Mouse (Mus musculus) adrenal gland, adult 8-10 months (tissue): ENCODE measurements around the gene Ripor2. TPM values are rescaled to one million over a fixed set of nuclear protein-coding genes. Genes with fewer than 3 reads are reported as not detected.

Experiments
- DNase-seq: peaks from one replicate; pipeline ENCODE4 v3.0.0; 2022
- total RNA-seq, 4 experiments: library from RNA; stranded (reverse); gene quantifications; 2 replicates each; pipeline ENCODE4 v1.2.4; 2022

Gene Ripor2
- total RNA-seq, 4 experiments from 2014 or later, result 4.1 to 7.3 (median 5.4) TPM

DNA sequence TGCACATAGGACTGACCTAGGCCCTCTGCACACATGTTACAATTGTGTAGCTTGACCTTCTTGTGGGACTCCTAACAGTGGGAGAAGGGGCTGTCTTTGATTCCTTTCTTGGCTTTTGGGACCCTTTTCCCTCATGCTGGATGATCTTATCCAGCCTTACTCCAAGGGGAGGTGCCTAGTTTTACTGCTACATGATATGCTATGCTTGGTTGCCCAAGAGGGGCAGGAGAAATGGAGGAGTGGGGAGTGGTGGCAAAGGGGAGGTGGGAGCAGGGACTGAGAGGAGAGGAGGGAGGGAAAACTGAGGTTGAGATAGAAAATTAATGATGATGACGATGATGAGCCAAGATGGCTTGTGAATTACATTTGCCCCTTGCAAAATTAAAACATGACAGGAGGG lies 37.7 kb downstream of the Ripor2 start:
- DNase-seq, result no peak

GRCm38 (mm10) chr13:24620439-24620838 lies 38.5 kb downstream of the Ripor2 start:
- peak; percentile 79 for DNase-seq

DNA sequence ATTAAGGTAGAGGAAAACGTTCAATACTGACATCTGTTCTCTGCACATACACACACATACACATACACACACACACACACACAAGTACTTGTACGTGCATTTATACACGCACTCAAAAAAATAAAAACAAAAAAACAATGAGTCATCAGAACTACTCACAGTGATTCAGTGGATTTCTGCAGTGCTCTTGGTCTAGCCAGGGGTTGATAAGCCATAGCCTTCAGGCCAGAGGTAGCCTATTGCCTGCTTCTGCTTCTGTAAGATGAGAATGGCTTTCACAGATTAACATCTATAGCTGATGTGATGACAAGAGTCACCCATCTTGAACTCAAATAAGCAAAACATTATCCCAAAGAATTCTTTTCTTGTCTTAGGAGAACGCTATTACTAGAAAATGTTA lies 41.6 kb downstream of the Ripor2 start:
- DNase-seq, result no peak

- no peak for DNase-seq
These were observed 43.1 kb downstream of the Ripor2 start for GRCm38 (mm10) chr13:24625071-24625470.

GRCm38 (mm10) chr13:24626698-24627436 lies 44.9 kb downstream of the Ripor2 start:
- DNase-seq, result no peak

GRCm38 (mm10) chr13:24628192-24628591 lies 46.2 kb downstream of the Ripor2 start:
- DNase-seq, result no peak

GRCm38 (mm10) chr13:24629073-24629621 lies 47.2 kb downstream of the Ripor2 start:
- no peak for DNase-seq

DNA sequence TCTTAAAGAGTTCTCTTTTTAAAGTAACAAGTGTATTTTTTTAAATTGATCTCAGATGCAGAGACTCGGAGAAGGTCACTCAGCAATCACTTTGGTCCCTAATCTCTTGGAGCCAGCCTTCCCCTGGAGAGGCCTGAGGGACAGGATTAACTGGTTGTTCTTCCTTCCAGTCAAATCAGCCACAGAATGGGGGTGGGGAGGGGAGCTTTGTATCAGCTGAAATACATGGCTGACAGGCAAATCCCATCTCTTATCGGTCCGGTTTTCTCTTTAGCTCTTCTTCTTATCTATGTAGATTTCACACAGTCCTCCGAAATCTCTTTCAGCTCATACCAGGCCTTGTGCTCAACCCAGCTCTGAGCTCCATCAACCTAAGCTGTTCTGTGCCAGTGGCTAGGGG lies 48.4 kb downstream of the Ripor2 start:
- DNase-seq, result no peak

GRCm38 (mm10) chr13:24632988-24633577 lies 51.1 kb downstream of the Ripor2 start:
- DNase-seq, result no peak

GRCm38 (mm10) chr13:24634346-24635120 lies 52.5 kb downstream of the Ripor2 start:
- DNase-seq, result no peak

GRCm38 (mm10) chr13:24638371-24639214 lies 56.6 kb downstream of the Ripor2 start:
- DNase-seq, result no peak

DNA sequence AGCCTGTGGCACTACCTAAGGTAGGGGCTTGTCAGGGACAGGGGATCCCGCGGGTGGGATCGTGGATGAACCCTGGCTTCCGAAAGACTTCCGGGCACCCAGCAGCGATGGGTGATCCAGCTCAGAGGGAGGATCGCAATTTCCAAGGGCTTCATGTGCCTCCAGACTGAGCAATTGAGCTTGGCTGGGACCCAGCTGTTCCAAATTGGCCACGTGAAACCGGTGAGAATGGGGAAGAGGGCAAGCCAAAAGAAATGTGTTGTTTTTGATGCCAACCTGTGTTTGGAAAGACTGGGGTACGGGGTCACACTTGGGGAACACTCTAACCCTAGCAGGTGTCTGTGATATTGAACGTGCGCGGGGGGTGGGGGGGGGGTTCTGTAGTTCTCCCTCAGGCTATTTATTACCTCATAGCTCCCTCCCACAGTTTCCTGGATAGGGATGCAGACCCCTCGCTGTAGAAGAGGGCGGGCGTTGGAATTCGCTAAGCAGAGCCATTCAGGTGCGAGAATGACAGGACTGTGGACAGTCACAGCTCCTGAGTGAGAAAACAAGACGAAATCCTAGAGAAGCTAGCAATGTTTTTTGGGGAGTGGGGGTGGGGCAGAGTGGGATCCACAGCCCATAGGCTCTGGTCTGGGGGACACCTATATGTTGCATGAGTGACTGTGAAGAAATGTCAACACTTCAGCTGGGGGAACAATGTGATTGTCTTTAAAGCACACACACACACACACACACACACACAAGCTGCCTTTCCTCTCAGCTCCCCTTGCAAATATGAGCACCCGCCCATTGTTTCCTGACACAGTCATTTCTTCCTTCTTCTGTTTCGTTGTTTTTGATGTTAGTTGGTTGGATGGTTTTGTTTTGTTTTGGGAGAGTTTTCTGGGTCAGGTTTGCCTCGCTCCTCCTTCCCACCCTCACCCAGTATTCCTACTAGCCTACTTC lies 57.5 kb downstream of the Ripor2 start:
- DNase-seq, result no peak

DNA sequence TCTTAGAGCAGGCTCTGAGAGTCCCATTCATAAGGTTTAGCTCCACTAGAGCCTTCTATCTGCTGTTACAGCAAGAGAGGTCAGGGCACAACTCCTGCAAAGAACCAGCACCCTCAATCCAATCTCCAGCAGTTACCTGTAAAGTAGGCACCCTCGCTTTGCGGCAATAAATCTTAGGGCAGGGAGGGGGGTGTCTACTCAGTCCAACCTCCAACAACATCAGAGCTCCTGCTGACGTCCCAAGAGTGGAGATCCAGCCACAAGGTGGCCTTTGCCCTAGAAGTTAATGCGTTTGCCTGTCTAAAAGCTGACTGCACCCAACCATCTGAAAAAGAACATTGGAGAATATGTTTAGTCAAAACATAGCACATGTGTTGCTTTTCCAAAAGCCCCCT lies 58.2 kb downstream of the Ripor2 start:
- no peak for DNase-seq

DNA sequence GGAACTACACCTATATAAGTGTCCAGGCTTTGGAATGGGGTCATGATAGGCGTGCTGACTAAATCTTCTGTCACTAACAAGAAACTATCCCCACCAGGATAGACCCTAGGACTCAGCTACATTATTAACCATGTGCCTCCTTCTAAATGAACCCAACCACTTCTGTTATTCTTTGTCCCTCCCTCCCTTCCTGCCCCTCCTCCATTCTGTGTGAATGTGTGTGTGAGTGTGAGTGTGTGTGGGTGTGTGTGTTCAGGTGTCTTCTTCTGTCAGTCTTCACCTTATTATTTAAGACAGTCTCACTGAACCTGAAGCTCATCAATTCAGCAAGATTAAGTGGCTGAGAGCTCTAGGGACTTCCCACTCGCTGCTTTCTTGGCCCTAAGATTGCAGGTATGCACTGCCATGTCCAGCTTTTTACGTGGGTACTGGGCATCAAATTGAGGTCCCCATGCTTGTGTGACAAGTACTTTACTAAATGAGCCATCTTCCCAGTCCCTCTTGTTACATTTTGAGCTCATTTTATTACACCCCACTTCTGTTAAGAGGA lies 58.9 kb downstream of the Ripor2 start:
- no peak for DNase-seq

GRCm38 (mm10) chr13:24641491-24642430 lies 59.8 kb downstream of the Ripor2 start:
- no peak for DNase-seq

DNA sequence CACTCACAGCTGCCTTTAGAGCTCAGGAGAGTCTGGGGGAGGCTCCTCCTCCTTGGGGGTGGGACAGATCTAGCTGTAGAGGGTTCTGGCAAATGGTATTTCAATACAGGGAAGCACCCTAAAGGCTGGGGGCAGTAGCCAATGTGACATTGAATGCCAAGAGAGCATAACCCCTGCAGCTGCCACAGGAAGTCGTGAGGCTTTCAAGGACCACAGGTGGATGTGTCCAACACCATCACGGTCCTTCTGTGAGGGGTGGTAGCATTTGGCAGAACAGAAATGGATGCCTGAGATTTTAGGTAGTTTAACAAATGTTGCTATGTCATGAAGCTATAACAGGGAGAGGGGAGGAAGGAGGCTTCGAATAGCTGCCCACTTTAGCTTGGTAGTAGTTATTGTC lies 63.2 kb downstream of the Ripor2 start:
- no peak for DNase-seq

- no peak for DNase-seq
These were observed 64.3 kb downstream of the Ripor2 start for GRCm38 (mm10) chr13:24646324-24646723.

DNA sequence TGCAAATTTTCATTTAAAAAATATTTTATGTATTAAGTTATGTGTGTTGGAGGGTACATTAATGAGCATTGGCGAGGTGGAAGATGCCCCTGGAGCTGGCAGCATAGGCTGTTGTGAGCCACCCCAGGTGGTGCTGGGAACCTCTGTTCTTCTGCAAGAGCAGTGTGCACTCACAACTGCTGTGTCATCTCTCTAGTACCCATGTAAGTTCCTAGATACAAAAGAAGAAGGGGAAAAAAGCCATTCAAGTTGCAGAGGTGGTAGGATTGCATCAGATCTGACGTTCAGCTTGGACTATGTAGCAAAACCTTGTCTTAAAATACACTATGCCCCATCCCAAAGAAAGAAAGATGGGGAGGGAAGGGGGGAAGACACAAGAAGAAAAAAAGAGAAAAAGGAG lies 65.5 kb downstream of the Ripor2 start:
- no peak for DNase-seq

- DNase-seq, result no peak
These were observed 66.0 kb downstream of the Ripor2 start for GRCm38 (mm10) chr13:24648027-24648426.

GRCm38 (mm10) chr13:24648668-24649067 lies 66.7 kb downstream of the Ripor2 start:
- no peak for DNase-seq
